Mouse (Mus musculus): ENCODE results near the gene Rhbdd3. TPM values are rescaled to one million over a fixed set of nuclear protein-coding genes. Genes with fewer than 3 reads are reported as not detected.

Rhbdd3 gene
- polyA plus RNA-seq, 1 experiment = 20.1 TPM

- no peak for DNase-seq (ENCODE audit: low spot score)
These were observed 30.3 kb downstream of the Rhbdd3 start for GRCm38 (mm10) chr11:5129035-5129480.

GRCm38 (mm10) chr11:5130111-5130665 is 31.5 kb downstream of the Rhbdd3 start:
- DNase-seq (ENCODE audit: low spot score) = no peak

- DNase-seq (ENCODE audit: low spot score) = no peak
These were observed 34.0 kb downstream of the Rhbdd3 start for GRCm38 (mm10) chr11:5132751-5133150.

GRCm38 (mm10) chr11:5135914-5136313 is 37.2 kb downstream of the Rhbdd3 start:
- no peak for DNase-seq (ENCODE audit: low spot score)

GRCm38 (mm10) chr11:5138642-5139041 is 39.9 kb downstream of the Rhbdd3 start:
- no peak for DNase-seq (ENCODE audit: low spot score)

- no peak for DNase-seq (ENCODE audit: low spot score)
These were observed 40.6 kb downstream of the Rhbdd3 start for GRCm38 (mm10) chr11:5139372-5139771.

GRCm38 (mm10) chr11:5140619-5141018 is 41.9 kb downstream of the Rhbdd3 start:
- DNase-seq (ENCODE audit: low spot score) = peak; percentile 73

- DNase-seq (ENCODE audit: low spot score) = no peak
These were observed 42.5 kb downstream of the Rhbdd3 start for GRCm38 (mm10) chr11:5141252-5141651.

- DNase-seq (ENCODE audit: low spot score) = no peak
These were observed 43.2 kb downstream of the Rhbdd3 start for GRCm38 (mm10) chr11:5141965-5142364.

- DNase-seq (ENCODE audit: low spot score) = no peak
These were observed 46.9 kb downstream of the Rhbdd3 start for GRCm38 (mm10) chr11:5145600-5145999.

- no peak for DNase-seq (ENCODE audit: low spot score)
These were observed 50.5 kb downstream of the Rhbdd3 start for GRCm38 (mm10) chr11:5149249-5149648.

GRCm38 (mm10) chr11:5149955-5150354 is 51.2 kb downstream of the Rhbdd3 start:
- DNase-seq (ENCODE audit: low spot score) = no peak

GRCm38 (mm10) chr11:5150416-5151246 is 51.9 kb downstream of the Rhbdd3 start:
- DNase-seq (ENCODE audit: low spot score) = no peak

- DNase-seq (ENCODE audit: low spot score) = no peak
These were observed 52.5 kb downstream of the Rhbdd3 start for GRCm38 (mm10) chr11:5151247-5151630.

- DNase-seq (ENCODE audit: low spot score) = no peak
These were observed 53.1 kb downstream of the Rhbdd3 start, which contains the start of gene Emid1 for GRCm38 (mm10) chr11:5151680-5152337. TSS of gene Emid1 (minus strand) at chr11:5152257.

- DNase-seq (ENCODE audit: low spot score) = no peak
These were observed 56.5 kb downstream of the Rhbdd3 start for GRCm38 (mm10) chr11:5154961-5155805.

Other genes starting within 250 kb of the Rhbdd3 start
- gene Nf2, start 249.4 kb upstream of the Rhbdd3 start, polyA plus RNA-seq (2012; rRNA removed) = 46.5 and 50.9 TPM in 2 replicates
- 20.6 and 21.4 TPM in 2 replicates for gene Nipsnap1, start 225.0 kb upstream of the Rhbdd3 start, polyA plus RNA-seq (2012; rRNA removed)
- 34.2 and 35.6 TPM in 2 replicates for gene Thoc5, start 203.6 kb upstream of the Rhbdd3 start, polyA plus RNA-seq (2012; rRNA removed)
- 0.26 and 0.40 TPM in 2 replicates for gene Nefh, start 150.9 kb upstream of the Rhbdd3 start, polyA plus RNA-seq (2012; rRNA removed)
- 61.9 and 63.1 TPM in 2 replicates for gene Ap1b1, start 112.1 kb upstream of the Rhbdd3 start, polyA plus RNA-seq (2012; rRNA removed)
- 2.0 and 3.6 TPM in 2 replicates for gene Rasl10a, start 40.8 kb upstream of the Rhbdd3 start, polyA plus RNA-seq (2012; rRNA removed)
- 45.8 and 50.5 TPM in 2 replicates for gene Gas2l1, start 33.6 kb upstream of the Rhbdd3 start, polyA plus RNA-seq (2012; rRNA removed)
- 248 and 346 TPM in 2 replicates for gene Ewsr1, start 340 bp downstream of the Rhbdd3 start, polyA plus RNA-seq (2012; rRNA removed)
- gene Emid1, start 53.3 kb downstream of the Rhbdd3 start, polyA plus RNA-seq (2012; rRNA removed) = 68.2 and 97.0 TPM in 2 replicates
- 36.7 and 39.8 TPM in 2 replicates for gene Kremen1, start 162.6 kb downstream of the Rhbdd3 start, polyA plus RNA-seq (2012; rRNA removed)

Measured in urinary bladder, adult 2 months (tissue).